In the genomic region with DNA sequence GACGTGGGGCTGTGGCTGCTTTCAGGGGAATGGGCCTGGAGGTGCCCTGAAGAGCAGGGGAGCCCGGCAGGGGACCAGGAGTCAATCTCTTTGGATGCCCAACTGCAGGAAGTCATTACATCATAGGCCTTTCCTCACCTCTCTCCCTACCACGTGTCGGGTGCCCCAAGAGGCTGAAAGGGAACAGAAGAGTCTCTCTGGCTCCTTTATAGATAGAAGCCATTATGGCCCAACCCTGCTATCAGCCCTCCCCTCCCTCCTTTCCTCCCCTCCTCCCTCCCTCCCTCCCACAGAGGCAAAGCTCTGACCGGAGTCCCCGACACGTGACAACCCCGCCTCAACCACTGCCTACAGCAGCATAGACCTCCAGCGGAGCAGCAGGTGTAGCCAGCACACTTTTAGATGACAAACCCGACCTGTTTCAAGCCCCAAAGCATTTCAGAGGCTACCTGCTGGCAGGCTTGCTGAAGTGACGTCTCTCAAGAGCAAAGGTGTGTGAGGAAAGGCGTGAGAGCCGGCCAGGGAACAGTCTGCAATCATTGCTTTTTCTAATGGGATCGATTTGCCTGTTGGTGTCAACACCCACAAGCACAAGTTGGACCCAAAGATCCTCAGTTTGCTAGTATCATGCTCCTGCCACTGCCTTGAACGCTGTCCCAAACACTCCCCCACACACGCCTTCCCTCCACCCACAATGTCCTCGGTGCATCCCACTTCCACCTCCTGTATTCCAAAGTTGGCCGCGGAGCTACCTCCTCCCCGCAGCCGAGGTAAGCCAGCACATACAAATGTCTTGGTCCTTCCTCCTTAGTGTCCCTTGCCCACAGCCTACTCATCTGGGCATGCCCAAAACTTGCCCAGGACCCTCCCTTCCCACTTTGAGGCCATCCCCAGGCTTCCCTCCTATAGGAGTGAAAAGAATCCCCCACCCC, we compare ENCODE assay signal across 8 mouse cellular contexts. TPM values are rescaled to one million over a fixed set of nuclear protein-coding genes. Genes with fewer than 3 reads are reported as not detected.
DNase-seq lines count a peak whose midpoint lies in the region; ATAC-seq lines count a peak whose summit lies in the region.

No protein-coding gene starts in this region.

- peak; percentile 48 for ATAC-seq in heart, embryonic 12.5 days (ENCODE audit: insufficient number of reproducible peaks, low FRiP score)

- no peaks in the 10 kb centered on the region for H3K27me3 ChIP-seq in heart, embryonic 12.5 days (replicated peaks)

- peak overlapping the region; percentile 40 for H3K27ac ChIP-seq in heart, embryonic 12.5 days (ENCODE audit: poor library complexity, severe bottlenecking)

- H3K9me3 ChIP-seq in heart, embryonic 12.5 days (replicated peaks): no peaks in the 10 kb centered on the region

- peak overlapping the region; percentile 93 for H3K4me2 ChIP-seq in heart, embryonic 12.5 days

- H3K36me3 ChIP-seq in heart, embryonic 12.5 days: peaks cover 12% of the 10 kb centered on the region; the same call in 1 of the 2 replicates

- H3K4me3 ChIP-seq in heart, embryonic 12.5 days: peak overlapping the region; percentile 93

- H3K4me1 ChIP-seq in heart, embryonic 12.5 days (replicated peaks): peaks cover 54% of the 10 kb centered on the region

- DNase-seq in 3T3-L1 (ENCODE audit: low read depth, low spot score) (peak; percentile 20), ES-CJ7 (ENCODE audit: low read depth, low spot score) (peak; percentile 81)
- DNase-seq in cerebellum, postnatal 36 days: peak; percentile 48 to 56
- DNase-seq in kidney, postnatal 10 days: peak; percentile 64
- peak; percentile 77 for DNase-seq in lung, postnatal 36 days
- peak; percentile 75 to 78 for DNase-seq in spleen, postnatal 10 days (ENCODE audit: low spot score in 2 of 2)
- DNase-seq in gastrocnemius, adult 18-20 months (ENCODE audit: low spot score): no peak

- peak overlapping the region; percentile 93 for H3K9ac ChIP-seq in heart, embryonic 12.5 days

- WGBS in heart, embryonic 12.5 days: 6% methylated on average over 21 of the region's 21 CpGs

RNA-seq across cellular contexts. Expression of a gene that starts 2.5 kb away (rescaled TPM):
- 4.5 and 5.8 TPM in 2 replicates for polyA plus RNA-seq in heart, embryonic 12.5 days (2016; fragmentation: Nextera tagmentation; extraction: Ambion mirVana)
- total RNA-seq in gastrocnemius, adult 18-20 months (2021): 10 to 100 TPM; 23.3 to 29.8 TPM
